Mouse (Mus musculus) A20 (cell line): ENCODE data around the gene Ube2h.

ENCODE experiments used
- DNase-seq: peaks from one replicate; pipeline ENCODE4 v3.0.0-alpha.2; 2011; ENCODE audit warnings: low read depth, low spot score

Ube2h gene

DNA sequence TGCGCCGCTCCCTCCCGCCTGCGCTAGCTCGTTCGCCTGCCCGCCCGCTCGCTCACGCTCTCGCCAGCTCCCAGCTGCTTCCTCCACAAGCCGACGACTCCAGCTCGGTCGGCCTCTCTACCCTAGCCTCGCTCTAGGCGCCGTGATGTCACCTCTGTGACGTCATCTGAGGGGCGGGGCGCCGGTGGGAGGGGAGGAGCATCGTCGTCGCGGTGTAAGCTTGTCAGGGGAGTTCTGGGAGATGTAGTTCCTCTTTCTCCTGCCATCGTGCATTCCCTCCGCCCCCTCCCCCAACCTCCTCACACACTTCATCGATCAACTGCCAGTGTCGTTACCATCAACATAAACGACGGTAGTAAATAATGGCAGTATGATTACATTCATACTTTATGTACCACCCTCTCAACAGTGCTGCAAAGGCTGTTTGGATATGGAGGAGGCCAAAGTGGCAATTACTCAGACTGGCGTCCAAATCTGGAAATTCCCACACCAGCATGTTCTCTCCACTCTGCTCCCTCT lies at the start of gene Ube2h:
Ube2h (minus strand) TSS at position 141 of the 519 bp plus-strand sequence.
- peak; percentile 98 for DNase-seq

DNA sequence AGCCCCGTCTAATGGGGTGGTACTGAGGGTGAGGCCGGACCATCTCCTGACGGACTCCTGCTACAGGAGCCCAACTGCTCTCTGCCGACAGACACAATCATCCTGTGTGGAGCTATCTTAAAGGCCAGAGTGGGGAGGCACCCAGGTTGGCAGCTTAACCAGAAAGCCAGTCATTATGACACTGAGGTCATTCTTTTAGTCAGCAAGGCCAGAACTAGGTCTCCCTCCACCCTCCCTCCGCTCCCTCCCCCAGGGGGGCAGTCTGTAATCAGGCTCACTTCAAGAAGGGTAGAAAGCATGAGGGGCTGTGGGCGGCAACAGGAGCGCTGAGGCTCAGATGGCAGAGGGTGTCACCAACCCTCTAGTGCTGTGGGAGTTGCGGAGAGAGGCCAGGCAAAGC lies 49.3 kb upstream of the Ube2h start:
- DNase-seq = no peak

DNA sequence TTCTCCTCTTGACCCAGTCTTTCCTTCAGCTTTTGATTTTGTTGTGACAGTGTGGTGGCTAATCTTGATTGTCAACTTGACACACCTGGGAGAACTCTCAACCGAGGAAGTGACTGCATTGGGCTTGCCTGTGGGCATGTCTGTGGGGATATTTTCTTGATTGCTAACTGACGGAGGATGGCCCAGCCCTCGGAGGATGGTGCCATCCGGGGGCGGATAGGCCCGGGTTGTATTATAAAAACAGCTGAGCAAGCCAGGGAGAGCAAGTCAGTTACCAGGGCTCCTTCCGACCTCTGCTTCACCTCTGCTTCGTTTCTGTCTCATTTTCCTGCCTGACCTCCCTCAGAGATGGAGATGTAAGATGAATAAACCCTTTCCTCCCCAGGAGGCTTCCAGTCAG lies 48.4 kb upstream of the Ube2h start:
- DNase-seq = no peak

DNA sequence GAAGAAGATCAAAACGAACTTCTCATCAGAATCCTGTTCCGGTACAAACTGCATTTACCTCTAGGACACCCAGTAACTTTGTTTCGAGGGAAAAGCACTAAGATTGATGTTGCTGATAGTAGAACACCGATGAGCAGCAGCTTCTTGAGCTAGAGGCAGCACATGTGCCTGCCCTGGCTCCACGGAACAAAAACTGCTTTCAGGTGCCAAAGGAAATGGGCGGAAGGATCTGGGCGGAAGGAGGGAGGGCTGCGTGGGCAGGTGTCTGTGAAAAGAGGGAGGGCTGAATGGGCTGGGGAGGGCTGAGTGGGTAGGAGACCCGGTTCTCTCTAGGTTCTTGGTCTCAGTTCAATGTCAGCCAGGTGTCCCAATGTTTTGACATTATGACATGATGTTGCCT lies 47.0 kb upstream of the Ube2h start:
- no peak for DNase-seq

DNA sequence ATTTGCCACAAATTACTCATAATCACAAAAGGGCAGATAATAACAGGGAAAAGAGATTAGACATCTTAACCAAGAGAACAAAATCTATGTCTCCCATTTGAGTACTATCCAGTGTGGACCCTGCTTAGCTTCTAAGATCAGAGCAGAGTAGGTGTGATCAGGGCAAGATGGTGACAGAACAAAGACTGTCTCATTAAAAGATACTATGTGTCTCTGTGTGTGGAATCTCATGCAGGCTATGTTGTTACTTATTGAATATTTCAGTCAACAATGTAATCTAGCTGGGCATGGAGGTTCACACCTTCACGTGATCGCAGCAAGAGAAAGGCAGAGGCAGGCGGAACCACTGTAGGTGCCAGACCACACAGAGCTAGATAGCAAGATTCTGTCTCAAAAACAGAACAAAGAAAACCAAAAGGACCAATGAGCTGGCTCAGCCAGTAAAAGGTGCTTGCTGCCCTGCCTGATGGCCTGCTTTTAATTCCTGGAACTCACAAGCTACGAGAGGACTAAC lies 43.0 kb upstream of the Ube2h start:
- no peak for DNase-seq

DNA sequence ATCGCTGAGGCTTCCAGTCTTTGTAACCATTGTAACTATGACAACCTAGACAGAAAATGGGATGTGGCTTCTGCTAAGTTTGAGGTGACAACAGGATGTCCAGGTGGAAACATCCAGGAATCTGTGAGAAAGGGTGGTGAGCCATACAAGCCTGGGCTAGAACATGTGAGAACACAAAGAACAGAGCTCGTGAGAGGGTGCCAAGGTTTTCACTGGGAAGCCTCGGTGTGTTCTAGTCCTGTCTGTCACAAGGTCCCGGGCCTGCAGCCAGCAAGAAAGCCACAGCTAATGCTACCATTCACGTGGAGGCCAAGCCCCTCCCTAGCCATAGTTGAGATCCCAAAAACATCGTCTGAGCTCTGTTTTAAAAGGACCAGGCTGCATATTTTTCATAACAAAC lies 42.4 kb upstream of the Ube2h start:
- no peak for DNase-seq

DNA sequence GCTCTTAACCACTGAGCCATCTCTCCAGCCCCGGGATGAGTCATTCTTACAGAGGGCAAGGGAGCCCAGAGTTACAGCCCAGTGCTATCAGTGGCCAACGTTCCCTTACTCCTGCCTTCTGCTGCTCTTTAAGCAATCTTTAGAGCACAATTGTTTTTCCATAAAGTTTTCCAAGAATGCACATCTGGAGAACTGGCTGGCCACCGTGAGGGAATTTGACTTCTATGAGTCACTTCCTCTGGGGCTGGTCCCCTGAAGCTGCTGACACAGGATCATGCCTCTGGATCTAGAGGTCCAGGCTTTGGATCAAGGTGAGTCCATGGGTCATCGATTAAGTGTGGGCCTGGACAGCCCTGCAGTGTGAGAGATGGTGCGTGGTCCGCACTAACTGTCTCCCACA lies 39.7 kb upstream of the Ube2h start:
- DNase-seq = no peak

DNA sequence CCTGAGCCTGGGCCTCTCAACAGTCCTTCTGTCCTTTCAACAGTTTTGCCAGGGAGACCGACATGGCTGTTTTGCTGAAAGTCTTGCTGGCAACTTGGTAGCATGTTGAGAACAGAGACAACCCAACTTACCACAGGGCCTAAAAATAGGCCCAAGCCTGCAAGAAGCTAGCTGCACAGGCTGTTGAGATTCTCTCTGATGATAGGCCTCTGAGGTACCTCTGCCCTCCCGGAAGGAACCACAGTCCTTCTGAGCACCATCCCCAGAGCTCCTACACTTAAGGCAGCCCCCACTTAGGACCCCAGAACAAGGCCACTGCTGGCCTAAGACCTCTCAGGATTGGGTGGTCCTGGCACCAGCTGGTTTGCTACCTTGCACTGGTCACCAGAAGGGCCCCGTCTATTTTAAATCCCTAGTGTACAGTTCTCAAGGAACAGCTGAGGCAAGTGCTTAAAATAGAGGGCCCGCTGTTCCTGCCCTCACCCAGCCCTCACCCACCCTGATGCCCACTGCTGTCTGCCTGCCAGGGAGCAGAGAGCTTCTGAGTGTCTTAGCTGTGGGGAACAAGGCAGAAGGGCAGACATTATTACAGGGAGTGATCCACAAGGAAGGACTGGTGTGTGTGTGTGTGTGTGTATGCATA lies 36.0 kb upstream of the Ube2h start:
- DNase-seq = no peak

DNA sequence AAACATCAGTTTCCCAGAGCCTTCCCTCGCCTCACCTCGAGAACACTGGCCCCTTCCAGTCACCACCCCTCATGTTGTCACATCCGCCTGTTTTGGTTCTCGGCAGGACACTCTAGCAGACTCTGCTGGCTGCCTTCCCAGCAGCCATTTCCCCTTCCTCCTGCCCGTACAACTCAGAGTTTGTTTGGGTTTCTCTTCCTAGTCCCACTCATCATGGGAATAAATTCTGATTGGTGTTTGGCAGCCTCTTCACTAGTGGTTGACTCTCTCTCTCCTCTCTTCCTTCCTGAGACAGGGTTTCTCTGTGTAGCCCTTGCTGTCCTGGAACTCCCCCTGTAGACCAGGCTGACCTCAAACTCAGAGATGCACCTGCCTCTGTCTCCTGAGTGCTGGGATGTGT lies 32.6 kb upstream of the Ube2h start:
- DNase-seq = peak; percentile 68

DNA sequence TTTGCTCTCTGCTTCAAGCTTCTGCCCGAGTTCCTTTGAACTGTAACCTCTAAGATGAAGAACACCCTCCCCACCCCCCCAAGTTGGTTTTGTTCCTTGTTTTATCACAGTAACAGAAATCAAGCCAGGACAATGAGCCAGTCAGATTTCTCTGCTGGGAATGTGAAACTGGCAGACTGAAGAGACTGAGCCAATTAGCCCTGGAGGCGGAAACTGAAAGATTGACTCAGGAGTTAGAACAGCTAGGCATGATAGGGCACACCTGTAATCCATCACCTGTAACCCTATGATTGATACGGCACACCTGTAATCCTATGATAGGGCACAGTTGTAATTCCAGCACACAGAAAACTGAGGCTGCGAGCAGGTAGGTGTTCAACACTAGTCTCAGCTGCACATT lies 27.9 kb upstream of the Ube2h start:
- no peak for DNase-seq

DNA sequence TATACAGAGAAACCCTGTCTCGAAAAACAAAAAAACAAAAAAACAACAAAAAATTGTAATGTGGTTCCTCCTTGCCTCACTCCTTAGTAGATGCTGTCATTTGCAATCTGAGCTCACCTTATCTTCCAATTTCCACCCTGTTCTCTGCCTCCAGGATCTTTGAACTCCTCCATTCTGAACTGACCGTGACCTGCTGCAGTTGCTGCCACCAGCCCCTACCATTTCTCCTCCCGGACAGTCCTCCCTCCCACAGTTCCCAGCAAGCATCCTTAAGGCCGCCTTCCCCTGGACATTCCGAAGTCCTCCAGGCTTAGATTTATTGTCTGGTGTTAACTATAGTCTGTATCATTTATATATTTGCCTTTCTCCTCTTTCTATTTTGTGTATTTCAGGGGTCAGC lies 26.4 kb upstream of the Ube2h start:
- DNase-seq = no peak

DNA sequence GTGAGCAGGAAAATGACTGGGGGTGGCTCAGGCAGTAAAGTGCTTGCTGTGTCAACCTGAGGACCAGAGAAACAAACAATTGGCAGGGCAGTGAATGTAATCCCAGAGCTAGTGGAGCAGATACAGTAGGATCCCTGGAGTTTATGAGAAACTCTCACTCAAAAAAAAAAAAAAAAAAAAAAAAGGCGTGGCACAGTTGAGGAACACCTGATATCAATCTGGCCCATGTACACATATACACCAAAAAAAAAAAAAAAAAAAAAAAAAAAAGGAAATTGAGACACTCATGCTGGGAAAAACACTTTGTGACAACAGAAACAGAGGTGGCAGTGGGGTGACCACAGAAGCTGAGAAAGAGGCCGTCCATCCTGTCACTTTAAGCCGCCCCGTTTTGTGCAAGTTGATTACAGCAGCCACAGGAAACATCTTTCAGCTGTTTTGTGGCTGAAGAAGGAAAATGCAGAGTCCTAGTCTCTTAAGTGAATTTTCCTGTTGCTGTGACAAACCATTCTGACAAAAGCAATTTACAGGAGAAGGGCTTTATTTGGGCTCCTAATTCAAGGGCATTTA lies 21.7 kb upstream of the Ube2h start:
- DNase-seq = no peak

DNA sequence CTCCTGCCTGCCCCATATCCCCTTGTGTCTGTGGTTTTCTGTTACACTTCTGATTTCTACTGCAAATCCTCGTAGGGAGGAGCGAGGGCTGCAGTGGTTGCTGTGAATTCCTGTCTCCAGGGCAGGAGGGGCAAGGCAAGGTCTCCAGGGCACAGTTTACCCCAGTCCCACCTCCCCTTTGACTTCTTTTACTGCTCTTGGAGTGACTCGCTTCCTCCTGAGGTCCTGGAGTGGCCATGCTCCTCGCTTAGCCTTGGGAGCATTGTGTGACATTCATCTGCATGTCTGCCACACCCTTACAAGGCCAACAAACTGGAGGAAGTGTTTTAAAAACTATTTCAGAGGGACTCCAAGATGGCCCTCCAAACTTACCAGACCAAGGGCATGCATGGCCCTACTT lies 16.7 kb upstream of the Ube2h start:
- DNase-seq = no peak

DNA sequence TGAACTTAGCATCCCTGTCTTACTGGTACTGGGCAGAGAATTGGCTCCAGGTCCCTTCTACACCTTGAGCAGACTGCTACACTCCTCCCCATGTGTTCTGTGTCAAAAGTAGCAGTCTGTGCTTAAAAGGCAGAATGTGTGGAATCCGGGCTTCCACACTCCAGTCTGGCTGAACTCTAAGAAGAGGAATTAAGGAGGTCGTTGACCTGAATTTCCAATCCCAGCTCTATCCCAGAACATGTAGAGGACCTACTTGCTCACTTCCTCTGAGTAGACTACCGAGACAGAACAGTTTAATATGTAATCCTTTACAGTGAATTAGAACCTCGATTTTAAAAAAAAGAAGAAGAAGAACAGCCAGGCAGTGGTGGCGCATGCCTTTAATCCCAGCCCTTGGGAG lies 14.9 kb upstream of the Ube2h start:
- no peak for DNase-seq

DNA sequence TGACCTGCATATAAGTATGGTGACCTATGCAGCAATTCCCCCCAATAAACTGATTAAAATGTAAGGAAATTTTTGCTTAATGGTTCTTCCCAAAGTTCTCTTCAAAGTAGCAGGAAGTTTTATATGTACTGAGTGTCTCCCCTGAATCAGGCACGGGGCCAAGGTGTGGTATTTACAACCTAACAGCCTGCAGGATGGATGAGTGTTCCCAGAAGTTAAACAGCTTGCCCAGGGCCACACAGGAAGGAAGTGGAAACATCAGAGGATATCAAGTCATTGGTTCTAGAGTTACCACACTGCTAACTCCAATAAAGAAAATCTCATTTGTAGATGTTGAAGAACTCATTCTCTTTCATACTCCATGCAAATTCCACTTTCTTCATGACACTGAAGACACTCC lies 7.7 kb upstream of the Ube2h start:
- no peak for DNase-seq

DNA sequence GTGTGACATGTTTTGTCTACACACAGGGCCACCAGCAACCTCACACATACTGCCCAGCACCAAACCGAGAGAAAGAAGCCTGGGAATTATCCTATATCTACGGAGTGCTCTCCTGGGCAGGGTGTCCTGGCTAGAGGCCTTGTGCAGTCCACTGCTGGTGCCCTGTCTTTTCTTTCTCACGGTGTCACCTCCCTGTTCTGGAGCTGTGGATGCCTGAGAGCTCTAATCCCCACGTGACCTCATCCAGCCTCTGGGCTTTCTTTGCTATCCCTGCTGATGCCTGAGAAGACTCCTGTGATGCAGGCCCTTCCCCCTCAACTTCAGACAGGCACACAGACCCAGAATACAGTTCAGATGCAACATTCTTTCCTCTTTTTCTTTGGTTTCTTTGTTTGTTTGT lies 4.4 kb upstream of the Ube2h start:
- DNase-seq = no peak

DNA sequence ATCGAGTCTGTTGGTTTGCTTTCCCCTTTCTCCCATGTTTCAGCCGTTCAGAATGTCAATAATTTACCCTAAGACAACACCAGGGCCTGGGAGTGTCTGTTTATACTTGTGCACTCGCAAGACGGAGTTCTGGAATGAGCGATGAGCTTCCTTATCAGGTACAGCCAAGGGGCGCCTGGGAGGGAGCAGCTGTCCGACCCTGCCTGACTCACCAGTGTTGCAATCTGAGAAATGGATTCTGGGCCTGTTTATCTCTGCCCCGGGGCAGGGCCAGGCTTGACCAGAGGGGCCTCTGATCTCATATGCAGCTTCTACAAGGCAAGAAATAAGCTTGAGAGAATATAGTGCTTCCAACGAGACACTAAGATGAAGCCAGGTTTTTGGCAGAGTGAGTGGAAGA lies 3.4 kb upstream of the Ube2h start:
- DNase-seq = no peak

DNA sequence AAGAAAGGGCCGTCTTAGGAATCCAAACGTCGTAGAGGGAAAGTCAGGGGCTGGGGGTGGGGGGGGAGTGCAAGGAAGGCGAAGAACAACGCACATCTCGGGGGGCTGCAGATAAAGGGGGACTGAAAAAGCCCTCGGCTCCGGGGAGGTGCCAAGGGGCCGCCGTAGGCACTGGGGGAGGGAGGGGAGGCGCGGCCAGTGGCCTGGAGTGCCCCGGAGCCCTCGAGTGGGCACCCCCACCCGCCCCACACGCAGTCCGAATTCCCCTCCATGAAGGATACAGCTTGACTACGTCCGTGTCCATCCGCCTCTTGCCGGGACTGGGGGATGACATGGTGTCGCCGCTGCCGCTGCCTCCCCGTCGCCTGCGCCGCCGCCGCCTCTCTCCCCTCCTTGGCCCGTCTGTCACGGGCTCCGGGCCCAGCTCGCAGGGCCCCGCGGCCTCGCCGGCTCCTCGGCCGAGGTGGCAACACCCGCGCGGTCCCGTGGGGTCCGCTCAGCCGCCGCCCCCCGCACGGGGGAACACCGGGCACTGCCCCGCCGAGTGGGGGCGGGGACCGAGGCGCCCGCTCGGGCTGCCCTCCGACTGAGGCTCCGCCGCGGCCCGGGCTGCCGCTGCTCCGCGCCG lies 454 bp downstream of the Ube2h start:
- DNase-seq = peak; percentile 68

DNA sequence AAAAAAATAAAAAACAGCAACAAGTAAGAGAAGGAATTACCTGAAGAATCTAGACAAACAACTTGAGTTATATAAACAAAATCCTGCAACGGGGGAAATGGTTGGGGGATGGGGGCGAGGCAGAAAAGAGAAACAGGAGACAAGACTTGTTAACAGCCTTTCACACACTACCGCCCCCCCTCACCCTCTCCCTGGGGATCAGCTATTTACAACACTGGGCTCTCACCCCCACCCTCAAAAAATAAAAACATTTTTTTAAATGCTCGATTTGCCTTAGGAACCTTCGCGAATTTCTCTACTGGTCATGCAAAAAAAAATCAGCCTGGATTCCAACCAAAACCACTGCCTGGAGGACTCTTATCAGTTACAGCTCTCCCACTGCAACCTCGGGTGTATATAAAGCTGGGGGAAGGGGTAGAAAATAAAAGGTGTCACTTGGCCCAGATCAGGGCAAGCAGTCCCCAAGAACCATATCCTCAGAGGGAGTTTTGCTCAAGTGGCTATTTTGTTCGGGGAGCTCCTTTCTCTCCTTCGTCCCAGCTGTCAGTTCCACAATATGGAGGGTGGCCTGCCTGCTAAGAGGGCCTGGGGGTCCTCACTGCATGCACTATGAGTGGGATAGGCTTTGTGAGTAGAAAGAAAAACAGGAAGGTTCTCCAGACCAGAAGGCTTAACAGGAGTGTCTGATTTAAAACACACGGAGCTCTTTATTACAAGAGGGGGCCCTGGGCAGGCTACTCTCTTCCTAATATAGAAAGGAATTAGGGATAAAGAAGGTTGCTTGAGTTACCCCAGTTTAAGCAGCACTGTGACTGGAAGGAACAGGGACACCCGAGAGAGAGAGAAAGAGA lies 1.3 kb downstream of the Ube2h start:
- peak; percentile 77 for DNase-seq

DNA sequence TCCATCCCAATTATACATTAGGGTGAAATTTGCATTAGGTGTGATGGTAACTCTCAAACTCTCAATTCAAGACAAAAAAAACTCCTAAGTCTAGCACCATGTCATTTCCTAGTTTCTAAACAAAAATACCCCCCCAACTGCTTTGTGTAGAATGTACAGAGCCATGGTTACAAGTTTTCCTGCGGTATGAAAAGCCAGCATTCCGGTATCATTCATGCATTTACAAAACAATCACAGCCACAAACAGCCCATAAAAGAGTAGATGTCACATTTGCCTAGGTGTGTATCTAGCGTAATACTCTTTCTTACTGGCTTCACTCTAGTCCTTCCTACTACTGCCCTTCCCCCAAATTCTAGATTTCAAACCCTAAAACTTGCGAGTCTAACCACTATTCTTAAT lies 2.2 kb downstream of the Ube2h start:
- peak; percentile 53 for DNase-seq

DNA sequence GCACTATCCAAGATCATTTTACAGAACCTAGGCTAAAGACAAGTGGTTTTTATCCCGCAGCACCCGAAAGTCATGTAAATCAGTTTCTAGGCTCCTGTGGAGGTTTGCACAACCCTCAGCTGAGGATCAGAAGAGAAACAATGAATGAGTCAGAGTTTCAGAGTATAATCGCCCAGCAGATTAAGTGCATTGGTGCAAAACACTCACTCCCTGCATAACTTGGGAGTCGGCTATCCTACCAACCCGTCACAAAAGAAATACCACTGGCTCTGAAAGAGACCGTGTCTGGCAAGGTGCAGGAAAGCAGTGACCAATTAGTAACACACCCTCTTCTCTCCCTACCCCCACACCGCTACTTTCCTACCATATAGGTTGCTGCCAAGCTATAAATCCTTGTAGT lies 3.4 kb downstream of the Ube2h start:
- peak; percentile 35 for DNase-seq

DNA sequence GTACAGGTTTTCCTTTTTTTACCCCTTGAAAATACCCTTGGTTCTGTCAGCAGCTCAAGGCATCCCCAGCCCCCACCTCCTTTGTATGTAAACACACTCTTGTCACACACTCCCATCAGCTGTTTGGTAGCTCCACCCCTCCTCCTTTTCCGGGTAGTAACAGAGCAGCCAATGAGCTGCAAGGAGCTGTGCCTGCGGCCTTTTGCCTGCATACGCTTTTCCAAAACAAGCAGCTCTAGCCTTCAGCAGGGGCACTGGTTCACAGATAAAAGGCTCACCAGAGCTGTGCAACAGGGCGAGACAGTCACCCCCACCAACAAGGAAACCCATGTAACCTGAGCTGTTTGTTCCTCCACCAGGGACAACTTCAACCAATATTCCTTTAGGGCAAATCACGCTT lies 4.0 kb downstream of the Ube2h start:
- DNase-seq = peak; percentile 86
